Mouse (Mus musculus): ENCODE data around the gene Klhl7. TPM values are rescaled to one million over a fixed set of nuclear protein-coding genes. Genes with fewer than 3 reads are reported as not detected.

Gene Klhl7
- polyA plus RNA-seq, 1 experiment from 2014 or later, result 61.9 TPM

DNA sequence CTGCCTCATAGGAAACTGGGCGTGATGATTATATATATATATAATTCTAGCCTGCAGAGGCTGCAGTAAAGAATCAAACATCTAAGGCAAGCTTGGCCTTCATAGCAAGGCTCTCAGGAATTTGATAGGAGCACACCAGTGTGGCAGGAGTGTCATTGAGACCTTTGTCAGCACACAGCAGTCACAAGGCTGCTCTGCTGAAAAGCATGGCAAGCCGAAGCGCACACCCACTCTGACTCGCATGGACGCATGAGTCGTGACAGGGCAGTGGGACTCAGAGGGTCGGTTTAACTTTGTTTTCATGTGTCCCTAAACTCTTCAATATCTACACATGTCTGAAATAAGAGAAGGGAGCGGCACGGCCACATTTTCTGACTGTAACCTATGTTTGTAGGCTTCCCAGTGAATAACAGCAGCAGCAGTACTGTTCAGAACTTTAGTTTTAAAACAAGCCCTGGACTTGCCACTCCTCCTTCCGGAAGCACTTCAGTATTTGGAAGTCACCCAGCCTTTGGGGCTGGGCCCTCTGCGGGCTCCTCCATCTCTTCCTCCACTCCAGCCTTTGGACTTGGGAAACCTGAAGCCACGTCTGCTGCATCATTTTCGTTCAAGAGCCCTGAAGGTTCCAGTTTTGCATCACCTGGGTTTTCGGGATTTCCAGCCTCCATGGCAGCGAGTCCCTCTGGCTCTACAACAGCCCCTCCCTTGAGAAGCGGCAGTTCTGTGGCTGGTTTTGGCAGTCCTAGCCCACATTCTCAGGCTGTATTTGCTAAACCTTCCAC, 81.3 kb downstream of the Klhl7 start:
- no peak for ATAC-seq (ENCODE audit: insufficient number of reproducible peaks, insufficient read depth, low FRiP score, low TSS enrichment, low read depth)
- no peak overlapping the region for H3K9ac ChIP-seq (replicated peaks)
- 0 out of 2 replicates have a peak, but pooled peaks cover 1% of the 10 kb centered on the region for H3K9me3 ChIP-seq
- 92% methylated on average over 16 of the region's 16 CpGs for WGBS
- H3K27me3 ChIP-seq, result no peaks in the 10 kb centered on the region
- H3K4me3 ChIP-seq (replicated peaks), result no peak overlapping the region
- H3K36me3 ChIP-seq, result peaks cover 57% of the 10 kb centered on the region
- H3K4me2 ChIP-seq, result no peak overlapping the region
- H3K27ac ChIP-seq, result no peak overlapping the region
- H3K4me1 ChIP-seq (replicated peaks), result no peaks in the 10 kb centered on the region

DNA sequence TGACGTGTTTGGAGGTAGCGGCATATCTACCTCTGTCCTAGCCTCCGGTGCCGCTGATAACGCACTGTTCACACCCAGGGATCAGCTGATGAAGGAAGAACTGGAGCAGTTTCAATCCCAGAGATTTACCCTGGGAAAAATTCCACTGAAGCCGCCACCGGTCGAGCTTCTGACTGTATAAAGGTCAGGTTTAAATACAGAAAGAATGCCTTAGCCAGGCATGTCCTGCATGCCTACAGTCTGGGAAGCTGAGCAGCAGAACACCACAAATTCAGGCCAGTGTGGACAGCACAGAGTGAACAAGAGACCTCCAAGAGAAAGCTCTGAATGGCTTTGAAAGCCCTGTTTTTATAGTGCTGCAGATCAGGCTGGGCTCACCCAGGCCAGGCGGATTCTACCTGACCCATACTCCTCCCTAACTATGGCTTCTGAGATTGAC, 81.9 kb downstream of the Klhl7 start:
- Histone ChIP-seq H3K27me3 (no peaks in the 10 kb centered on the region), H3K4me2 (no peak overlapping the region), H3K36me3 (peaks cover 52% of the 10 kb centered on the region), H3K9ac (replicated peaks) (no peak overlapping the region), H3K4me3 (replicated peaks) (no peak overlapping the region), H3K9me3 (0 out of 2 replicates have a peak, but pooled peaks cover 4% of the 10 kb centered on the region), H3K4me1 (replicated peaks) (no peaks in the 10 kb centered on the region), H3K27ac (no peak overlapping the region)
- WGBS, result 94% methylated on average over 9 of the region's 9 CpGs
- no peak for ATAC-seq (ENCODE audit: insufficient number of reproducible peaks, insufficient read depth, low FRiP score, low TSS enrichment, low read depth)

DNA sequence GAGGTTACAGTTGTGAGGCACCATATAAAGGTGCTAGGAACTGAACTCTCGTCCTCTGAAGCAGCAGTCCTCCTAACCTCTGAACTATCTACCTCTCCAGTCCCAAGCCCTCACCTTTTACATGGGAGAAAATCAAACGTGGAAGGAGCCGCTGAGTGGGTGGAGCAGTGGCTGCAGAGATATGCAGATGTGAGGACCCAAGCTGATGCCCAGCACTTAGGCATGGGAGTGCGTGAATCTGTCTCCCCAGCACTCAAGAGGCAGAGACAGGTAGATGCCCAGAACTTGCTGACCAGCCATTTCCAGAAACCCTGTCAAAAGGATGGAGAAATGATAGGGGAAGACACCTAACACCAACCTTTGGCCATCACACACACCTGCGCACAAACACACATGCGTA, 82.7 kb downstream of the Klhl7 start:
- WGBS, result 89% methylated on average over 6 of the region's 6 CpGs
- no peak for ATAC-seq (ENCODE audit: insufficient number of reproducible peaks, insufficient read depth, low FRiP score, low TSS enrichment, low read depth)

DNA sequence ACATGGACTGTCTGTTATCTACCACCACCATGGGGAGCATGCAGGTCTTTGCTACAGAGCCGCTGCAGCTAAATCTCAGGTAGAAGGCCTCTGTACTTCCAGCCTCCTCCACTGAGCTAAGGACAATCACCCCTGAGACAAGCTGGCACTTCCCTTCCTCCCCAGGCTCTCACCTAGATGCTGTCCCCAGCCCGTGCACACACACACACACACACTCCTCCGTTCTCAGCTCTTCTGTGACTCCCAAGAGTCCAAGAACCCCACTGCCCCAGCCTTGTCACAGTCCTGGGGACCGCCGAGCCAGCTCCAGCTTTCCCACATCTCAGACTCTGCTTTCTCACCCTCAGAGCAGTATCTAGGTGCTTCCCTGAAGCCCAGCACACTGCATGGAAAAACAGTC, 83.6 kb downstream of the Klhl7 start:
- H3K4me1 ChIP-seq (replicated peaks), result no peaks in the 10 kb centered on the region
- H3K4me2 ChIP-seq, result no peak overlapping the region
- H3K36me3 ChIP-seq, result peaks cover 38% of the 10 kb centered on the region
- no peak for ATAC-seq (ENCODE audit: insufficient number of reproducible peaks, insufficient read depth, low FRiP score, low TSS enrichment, low read depth)
- WGBS, result 88% methylated on average over 5 of the region's 5 CpGs
- H3K27ac ChIP-seq, result no peak overlapping the region
- H3K9ac ChIP-seq (replicated peaks), result no peak overlapping the region
- H3K9me3 ChIP-seq, result 0 out of 2 replicates have a peak, but pooled peaks cover 4% of the 10 kb centered on the region
- H3K27me3 ChIP-seq, result no peaks in the 10 kb centered on the region
- H3K4me3 ChIP-seq (replicated peaks), result no peak overlapping the region

More for the DNA sequence above, 82.7 kb downstream of the Klhl7 start:
- no peak overlapping the region for H3K9ac ChIP-seq (replicated peaks)
- no peak overlapping the region for H3K4me2 ChIP-seq
- H3K36me3 ChIP-seq, result peaks cover 46% of the 10 kb centered on the region
- no peak overlapping the region for H3K4me3 ChIP-seq (replicated peaks)
- no peaks in the 10 kb centered on the region for H3K4me1 ChIP-seq (replicated peaks)
- H3K27me3 ChIP-seq, result no peaks in the 10 kb centered on the region
- H3K27ac ChIP-seq, result no peak overlapping the region
- H3K9me3 ChIP-seq, result 0 out of 2 replicates have a peak, but pooled peaks cover 4% of the 10 kb centered on the region

GRCm38 (mm10) chr5:24188476-24188875, 88.1 kb downstream of the Klhl7 start:
- H3K27me3 ChIP-seq, result no peaks in the 10 kb centered on the region
- ATAC-seq (ENCODE audit: insufficient number of reproducible peaks, insufficient read depth, low FRiP score, low TSS enrichment, low read depth), result no peak
- no peak overlapping the region for H3K4me3 ChIP-seq (replicated peaks)
- no peak overlapping the region for H3K4me2 ChIP-seq
- H3K27ac ChIP-seq, result no peak overlapping the region
- H3K36me3 ChIP-seq, result peaks cover 9% of the 10 kb centered on the region
- H3K4me1 ChIP-seq (replicated peaks), result no peaks in the 10 kb centered on the region
- H3K9ac ChIP-seq (replicated peaks), result no peak overlapping the region
- 0 out of 2 replicates have a peak, but pooled peaks cover 4% of the 10 kb centered on the region for H3K9me3 ChIP-seq
- 72% methylated on average over 4 of the region's 4 CpGs for WGBS

DNA sequence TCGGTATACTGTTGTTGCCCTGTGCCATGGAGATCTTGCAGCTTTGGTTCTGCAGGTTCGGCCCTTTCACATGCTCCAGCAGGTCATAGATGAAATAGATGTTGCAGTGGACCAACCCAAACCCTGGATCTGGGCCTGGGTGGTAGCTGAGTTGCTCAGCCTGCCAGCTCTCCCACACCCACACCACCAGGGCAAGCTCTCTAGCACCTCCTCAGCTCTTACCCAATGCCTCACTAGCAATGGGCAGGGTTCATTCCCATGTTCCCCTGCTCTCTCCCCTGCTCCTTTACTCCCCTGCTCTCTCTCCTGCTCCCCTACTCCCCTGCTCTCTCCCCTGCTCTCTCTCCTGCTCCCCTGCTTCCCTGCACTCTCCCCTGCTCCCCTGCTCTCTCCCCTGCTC, 91.4 kb downstream of the Klhl7 start:
- ATAC-seq (ENCODE audit: insufficient number of reproducible peaks, insufficient read depth, low FRiP score, low TSS enrichment, low read depth), result no peak
- WGBS, result 97% methylated on average over 2 of the region's 2 CpGs
- no peak overlapping the region for H3K4me2 ChIP-seq
- no peaks in the 10 kb centered on the region for H3K27me3 ChIP-seq
- H3K4me3 ChIP-seq (replicated peaks), result no peak overlapping the region
- H3K9me3 ChIP-seq, result 0 out of 2 replicates have a peak, but pooled peaks cover 2% of the 10 kb centered on the region
- no peaks in the 10 kb centered on the region for H3K36me3 ChIP-seq
- H3K9ac ChIP-seq (replicated peaks), result no peak overlapping the region
- no peak overlapping the region for H3K27ac ChIP-seq
- no peaks in the 10 kb centered on the region for H3K4me1 ChIP-seq (replicated peaks)

DNA sequence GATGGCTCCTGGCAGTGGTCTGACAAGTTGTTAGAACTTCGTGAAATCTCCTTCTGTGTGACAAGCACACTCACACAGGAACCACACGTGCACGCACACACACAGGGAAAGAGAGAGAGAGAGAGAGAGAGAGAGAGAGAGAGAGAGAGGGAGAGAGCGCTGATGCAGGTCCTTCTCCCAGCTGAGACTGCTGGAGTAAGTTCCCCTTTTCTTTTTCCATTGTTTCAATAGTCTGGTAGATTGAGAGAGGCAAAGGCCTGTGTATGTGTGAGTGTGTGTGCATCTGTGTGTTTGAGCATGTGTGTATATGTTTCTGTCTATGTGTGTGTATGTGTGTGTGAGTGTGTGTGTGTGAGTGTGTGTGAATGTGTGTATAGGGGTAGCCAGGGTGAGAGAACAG, 100.6 kb downstream of the Klhl7 start:
- Histone ChIP-seq H3K9ac (replicated peaks) (no peak overlapping the region), H3K27me3 (no peaks in the 10 kb centered on the region), H3K36me3 (no peaks in the 10 kb centered on the region), H3K27ac (no peak overlapping the region), H3K4me3 (replicated peaks) (no peak overlapping the region), H3K4me2 (no peak overlapping the region), H3K4me1 (replicated peaks) (no peaks in the 10 kb centered on the region), H3K9me3 (no peaks in the 10 kb centered on the region)
- 87% methylated on average over 4 of the region's 4 CpGs for WGBS
- no peak for ATAC-seq (ENCODE audit: insufficient number of reproducible peaks, insufficient read depth, low FRiP score, low TSS enrichment, low read depth)

GRCm38 (mm10) chr5:24202492-24202891, 102.1 kb downstream of the Klhl7 start:
- Histone ChIP-seq H3K4me1 (replicated peaks) (no peaks in the 10 kb centered on the region), H3K4me2 (no peak overlapping the region), H3K27me3 (no peaks in the 10 kb centered on the region), H3K9me3 (no peaks in the 10 kb centered on the region), H3K36me3 (no peaks in the 10 kb centered on the region), H3K27ac (no peak overlapping the region), H3K9ac (replicated peaks) (no peak overlapping the region), H3K4me3 (replicated peaks) (no peak overlapping the region)
- 80% methylated on average over 5 of the region's 5 CpGs for WGBS
- no peak for ATAC-seq (ENCODE audit: insufficient number of reproducible peaks, insufficient read depth, low FRiP score, low TSS enrichment, low read depth)

- H3K9me3 ChIP-seq, result no peaks in the 10 kb centered on the region
- H3K9ac ChIP-seq (replicated peaks), result no peak overlapping the region
- H3K27me3 ChIP-seq, result no peaks in the 10 kb centered on the region
- H3K4me3 ChIP-seq (replicated peaks), result no peak overlapping the region
- 68% methylated on average over 5 of the region's 5 CpGs for WGBS
- no peak overlapping the region for H3K27ac ChIP-seq
- ATAC-seq (ENCODE audit: insufficient number of reproducible peaks, insufficient read depth, low FRiP score, low TSS enrichment, low read depth), result no peak
- H3K4me1 ChIP-seq (replicated peaks), result no peaks in the 10 kb centered on the region
- H3K36me3 ChIP-seq, result no peaks in the 10 kb centered on the region
- no peak overlapping the region for H3K4me2 ChIP-seq
Observed at GRCm38 (mm10) chr5:24203266-24203665, 102.9 kb downstream of the Klhl7 start.

- no peak for ATAC-seq (ENCODE audit: insufficient number of reproducible peaks, insufficient read depth, low FRiP score, low TSS enrichment, low read depth)
- no peak overlapping the region for H3K27ac ChIP-seq
- H3K4me2 ChIP-seq, result no peak overlapping the region
- no peak overlapping the region for H3K4me3 ChIP-seq (replicated peaks)
- no peak overlapping the region for H3K9ac ChIP-seq (replicated peaks)
- H3K4me1 ChIP-seq (replicated peaks), result no peaks in the 10 kb centered on the region
- WGBS, result 54% methylated on average over 10 of the region's 10 CpGs
- H3K9me3 ChIP-seq, result no peaks in the 10 kb centered on the region
- H3K27me3 ChIP-seq, result no peaks in the 10 kb centered on the region
- H3K36me3 ChIP-seq, result no peaks in the 10 kb centered on the region
Observed at GRCm38 (mm10) chr5:24207965-24208364, 107.6 kb downstream of the Klhl7 start.

GRCm38 (mm10) chr5:24208505-24208904, 108.1 kb downstream of the Klhl7 start:
- H3K27ac ChIP-seq, result no peak overlapping the region
- no peak for ATAC-seq (ENCODE audit: insufficient number of reproducible peaks, insufficient read depth, low FRiP score, low TSS enrichment, low read depth)
- no peaks in the 10 kb centered on the region for H3K9me3 ChIP-seq
- 91% methylated on average over 5 of the region's 5 CpGs for WGBS
- H3K9ac ChIP-seq (replicated peaks), result no peak overlapping the region
- H3K4me1 ChIP-seq (replicated peaks), result no peaks in the 10 kb centered on the region
- no peak overlapping the region for H3K4me3 ChIP-seq (replicated peaks)
- H3K4me2 ChIP-seq, result no peak overlapping the region
- H3K27me3 ChIP-seq, result no peaks in the 10 kb centered on the region
- H3K36me3 ChIP-seq, result no peaks in the 10 kb centered on the region

Measured in limb, embryonic 12.5 days (tissue).